Mouse (Mus musculus) kidney, adult 18-20 months (tissue): ENCODE data around the gene Mbd6.
"Not testable (repeated sequence)": the region's sequence is repeated elsewhere in the genome, so short reads cannot be mapped to it uniquely, and the experiment has no call there.

ENCODE experiments used
- DNase-seq: peaks from one replicate; pipeline ENCODE4 v3.0.0; 2021

The Mbd6 gene

DNA sequence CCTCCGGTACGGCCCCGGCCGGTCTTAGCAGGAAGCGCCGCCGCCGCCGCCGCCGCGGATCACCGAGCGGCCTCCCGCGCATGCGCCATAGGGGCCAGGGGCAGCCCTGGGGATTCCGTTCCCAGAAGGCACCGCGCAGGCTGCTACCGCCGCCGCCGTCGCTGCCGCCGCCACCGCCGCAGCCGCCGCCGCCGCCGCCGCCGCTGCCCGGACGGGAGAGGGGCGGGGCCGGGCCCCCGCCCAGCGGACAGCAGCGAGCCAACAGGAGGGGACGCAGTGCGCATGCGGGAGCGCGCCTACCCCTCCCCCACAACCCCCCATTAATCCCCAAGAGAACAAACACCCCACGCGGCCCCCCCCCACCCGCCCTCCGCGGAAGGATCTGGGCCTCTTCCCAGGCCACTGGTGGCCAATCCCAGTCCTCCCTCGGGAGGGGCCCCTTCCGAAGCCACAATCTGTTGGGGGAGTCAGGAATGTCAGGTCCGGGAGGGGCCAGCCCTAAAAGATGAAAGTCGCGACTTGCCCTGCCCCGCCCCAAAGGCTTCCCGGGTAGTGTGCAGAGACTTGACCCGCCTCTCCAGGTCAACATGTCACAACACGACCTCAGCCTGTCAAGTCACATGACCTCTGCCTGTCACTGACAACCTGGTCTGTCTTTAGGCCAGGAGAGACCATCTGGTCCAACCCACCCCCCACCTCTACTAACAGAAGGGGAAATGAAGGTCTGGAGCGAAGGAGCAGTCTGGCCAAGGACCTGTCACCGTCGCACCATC, at the start of gene Mbd6:
Mbd6 (minus strand) TSS at position 219 of the 773 bp plus-strand sequence.
- peak; percentile 89 for DNase-seq

DNA sequence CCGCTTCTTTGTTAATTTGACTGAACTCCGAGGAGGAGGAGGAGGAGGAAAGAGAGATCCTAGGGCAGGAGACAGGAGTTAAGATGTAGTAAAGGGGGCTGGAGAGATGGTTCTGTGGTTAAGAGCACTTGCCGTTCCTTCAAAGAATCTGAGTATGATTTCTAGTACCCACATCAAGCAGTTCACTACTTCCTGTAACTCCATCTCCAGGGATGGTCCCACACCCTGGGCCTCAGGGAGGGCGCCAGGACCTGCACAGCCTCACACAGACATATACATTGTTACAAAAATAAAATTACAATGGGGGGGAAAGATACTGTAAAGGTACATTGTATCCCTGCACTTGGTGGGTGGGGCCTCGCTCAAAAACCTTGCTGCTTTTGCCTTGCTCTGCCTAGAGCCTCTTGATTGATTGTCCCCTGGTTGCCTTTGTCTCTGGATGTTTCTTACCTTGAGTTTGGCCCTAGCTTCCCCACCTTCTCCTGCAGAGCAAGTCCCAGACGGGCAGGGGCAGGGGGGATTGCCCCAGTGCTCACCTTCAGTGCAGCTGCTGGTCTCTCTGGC, 48.8 kb upstream of the Mbd6 start:
- no peak for DNase-seq

DNA sequence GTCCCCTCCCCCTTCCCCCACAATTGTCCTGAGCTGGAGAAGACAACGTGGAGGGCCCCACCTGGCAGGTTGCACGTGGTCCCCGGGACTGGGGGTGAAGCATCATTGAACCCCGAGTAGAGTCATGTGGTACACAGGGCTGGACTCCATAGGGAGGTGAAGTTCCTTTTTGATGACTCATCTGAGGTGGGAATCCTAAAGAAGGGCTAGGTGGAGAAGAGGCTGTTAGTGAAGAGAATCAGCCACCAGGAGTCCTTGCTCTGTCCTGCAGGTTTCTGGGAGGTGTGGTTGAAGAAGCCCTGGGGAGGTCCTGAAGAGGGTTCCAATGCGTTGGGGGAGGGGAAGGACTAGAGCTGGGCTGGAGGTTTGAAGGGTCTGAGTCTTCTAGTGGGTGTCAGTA, 48.1 kb upstream of the Mbd6 start:
- DNase-seq: no peak

DNA sequence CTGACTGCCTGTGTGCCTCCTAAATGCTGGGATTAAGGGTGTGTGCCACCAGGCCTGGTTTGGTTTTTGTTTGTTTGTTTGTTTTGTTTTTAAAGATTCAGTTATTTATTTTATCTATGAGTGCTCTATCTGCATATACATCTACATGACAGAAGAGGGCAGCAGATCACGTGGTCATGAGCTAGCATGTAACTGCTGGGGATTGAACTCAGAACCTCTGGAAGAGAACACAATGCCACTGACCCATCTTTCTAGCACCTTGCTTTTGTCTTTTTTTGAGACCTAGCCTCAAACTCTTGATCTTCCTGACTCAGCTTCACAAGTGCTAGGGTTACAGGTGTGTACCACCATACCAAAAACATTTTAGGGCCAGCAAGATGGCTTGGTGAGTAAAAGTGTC, 46.5 kb upstream of the Mbd6 start:
- DNase-seq: no peak

DNA sequence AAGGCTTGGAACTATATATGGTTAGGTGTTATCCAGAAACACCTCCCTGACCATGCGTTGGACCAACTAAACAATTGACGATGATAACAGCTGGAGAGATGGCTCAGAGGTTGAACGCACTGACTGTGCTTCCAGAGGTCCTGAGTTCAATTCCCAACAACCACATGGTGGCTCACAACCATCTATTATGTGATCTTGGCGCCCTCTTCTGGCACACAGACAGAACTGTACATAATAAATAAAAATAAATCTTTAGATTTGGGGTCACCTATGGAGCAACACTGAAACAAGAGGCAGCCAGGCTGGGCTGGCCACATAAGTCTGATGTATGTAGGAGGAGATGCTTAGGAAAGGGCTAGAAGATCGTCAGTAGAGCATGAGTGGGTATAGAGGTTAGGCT, 44.3 kb upstream of the Mbd6 start:
- DNase-seq: no peak

DNA sequence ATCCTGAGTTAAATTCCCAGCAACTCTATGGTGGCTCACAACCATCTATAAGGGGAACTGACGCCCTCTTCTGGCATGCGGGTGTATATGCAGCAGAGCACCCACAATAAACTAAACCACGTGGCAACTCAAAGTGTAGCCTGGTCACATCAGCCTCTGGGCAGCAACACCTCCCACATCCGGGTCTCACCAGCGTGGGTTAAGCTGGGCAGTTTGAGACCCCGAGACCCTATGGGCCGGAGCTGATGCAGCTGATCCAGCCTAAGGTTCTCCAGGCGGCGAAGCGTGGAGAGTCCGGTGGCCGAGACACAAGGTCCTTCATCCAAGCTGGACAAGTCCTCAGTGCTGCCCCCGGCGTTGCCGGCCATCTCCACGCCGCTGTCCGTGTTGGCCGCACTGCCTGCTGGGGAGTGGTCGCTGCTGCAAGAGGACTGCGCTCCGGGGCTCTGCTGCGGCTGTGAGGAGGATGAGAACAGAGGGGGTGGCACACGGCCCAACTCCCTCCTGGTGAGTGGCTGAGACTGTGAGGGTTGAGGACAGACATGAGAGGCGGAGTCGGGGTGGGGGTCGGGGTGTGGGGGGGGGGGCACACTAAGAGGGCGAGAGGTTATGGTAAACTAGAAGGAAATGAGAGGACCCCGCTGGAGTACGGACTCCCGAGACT, 43.5 kb upstream of the Mbd6 start:
- DNase-seq: no peak

DNA sequence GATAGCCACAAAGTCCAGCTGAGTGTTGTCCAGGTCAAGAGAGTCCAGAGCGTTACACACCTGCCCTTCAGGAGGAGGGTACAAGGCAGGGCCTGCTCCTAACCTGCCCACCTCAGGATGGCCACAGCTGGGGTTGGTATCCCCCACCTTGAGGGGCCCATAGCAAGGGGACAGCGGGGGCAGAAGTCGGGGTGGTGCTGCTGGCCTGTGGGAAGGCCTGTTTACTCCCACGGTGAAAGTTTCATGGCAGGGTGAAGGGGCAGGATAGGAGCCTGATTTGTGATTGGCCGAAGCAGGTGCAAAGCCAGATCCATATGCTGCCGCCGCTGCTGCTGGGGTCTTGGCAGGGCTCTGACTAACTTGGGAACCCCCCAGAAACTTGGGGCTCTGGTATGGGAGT, 41.4 kb upstream of the Mbd6 start:
- no peak for DNase-seq

DNA sequence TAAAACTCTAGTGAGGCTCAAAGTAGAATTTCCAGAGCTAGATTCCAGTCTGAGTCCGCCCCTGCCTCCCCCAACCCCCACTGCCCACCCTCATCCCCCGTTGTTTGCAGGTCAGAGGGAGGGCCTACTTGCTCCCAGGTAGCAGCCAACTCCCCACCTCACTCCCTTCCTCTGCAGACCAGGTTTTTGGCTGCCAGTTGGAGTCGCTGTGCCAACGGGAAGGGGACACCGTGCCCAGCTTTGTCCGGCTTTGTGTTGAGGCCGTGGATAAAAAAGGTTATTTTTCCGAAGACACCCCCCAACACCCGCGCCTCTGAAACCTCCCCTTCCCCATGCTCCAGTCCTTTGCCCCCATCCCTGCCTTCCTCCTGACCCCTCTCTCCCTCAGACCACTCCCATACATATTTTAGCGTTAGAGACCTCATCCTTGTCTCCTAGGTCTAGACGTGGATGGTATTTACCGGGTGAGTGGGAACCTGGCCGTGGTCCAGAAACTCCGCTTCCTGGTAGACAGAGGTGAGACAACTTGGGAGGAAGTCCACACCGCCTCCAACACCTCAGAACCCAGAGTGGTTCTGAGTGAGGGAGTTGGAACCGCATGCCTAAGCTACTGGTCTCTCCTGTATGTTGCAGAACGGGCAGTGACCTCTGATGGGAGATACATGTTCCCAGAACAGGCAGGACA, 38.8 kb upstream of the Mbd6 start:
- DNase-seq: no peak

DNA sequence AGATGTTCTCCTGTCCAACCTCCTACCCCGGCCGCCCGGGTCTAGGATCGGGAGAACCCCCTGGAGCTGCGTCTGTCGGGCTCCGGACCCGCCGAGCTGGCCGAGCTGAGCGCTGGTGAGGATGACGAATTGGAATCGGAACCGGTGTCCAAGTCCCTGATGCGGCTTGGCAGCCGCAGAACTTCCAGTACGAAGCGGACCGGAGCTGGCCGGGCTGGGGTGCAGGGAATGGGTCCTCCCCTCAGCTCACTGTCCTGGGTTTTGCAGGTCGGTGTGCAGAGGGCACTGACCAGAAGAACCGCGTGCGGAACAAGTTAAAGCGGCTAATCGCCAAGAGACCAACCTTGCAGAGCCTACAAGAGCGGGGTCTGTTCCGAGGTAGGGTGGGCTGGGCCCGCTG, 38.0 kb upstream of the Mbd6 start:
- DNase-seq: peak; percentile 36

DNA sequence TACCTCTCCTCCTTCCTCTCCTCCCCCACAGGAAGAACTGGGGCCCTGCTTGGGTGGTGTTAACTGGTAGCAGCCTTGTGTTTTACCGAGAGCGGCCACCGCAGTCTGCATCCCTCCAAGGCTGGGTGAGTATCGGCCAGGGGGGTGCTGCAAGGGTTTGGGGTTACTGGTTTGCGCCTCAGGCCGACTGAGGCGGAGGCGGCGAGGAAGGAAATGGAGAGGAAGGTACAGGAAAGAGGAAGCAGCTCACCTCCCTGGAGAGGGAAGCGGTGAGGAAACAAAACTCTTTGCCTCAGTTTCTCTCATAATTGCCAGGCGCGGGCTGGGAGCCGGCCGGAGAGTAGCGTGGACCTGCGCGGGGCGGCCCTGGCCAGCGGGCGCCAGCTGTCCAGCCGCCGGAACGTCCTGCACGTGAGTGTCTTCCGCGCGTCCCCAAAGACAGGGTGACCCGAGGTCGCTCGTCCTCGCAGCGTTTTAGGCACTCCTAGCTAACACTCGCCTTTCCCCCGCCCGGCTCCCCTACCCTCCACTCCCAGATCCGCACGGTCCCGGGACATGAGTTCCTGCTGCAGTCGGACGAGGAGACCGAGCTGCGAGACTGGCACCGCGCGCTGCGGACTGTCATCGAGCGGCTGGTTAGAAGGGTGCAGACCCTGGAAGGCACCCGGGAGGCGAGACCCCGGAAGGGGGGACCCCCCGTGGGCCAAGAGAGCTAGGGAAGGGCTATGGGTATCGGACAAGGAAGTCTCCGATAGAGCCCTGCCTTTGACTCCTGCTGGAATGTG, 37.4 kb upstream of the Mbd6 start:
- peak; percentile 45 for DNase-seq

DNA sequence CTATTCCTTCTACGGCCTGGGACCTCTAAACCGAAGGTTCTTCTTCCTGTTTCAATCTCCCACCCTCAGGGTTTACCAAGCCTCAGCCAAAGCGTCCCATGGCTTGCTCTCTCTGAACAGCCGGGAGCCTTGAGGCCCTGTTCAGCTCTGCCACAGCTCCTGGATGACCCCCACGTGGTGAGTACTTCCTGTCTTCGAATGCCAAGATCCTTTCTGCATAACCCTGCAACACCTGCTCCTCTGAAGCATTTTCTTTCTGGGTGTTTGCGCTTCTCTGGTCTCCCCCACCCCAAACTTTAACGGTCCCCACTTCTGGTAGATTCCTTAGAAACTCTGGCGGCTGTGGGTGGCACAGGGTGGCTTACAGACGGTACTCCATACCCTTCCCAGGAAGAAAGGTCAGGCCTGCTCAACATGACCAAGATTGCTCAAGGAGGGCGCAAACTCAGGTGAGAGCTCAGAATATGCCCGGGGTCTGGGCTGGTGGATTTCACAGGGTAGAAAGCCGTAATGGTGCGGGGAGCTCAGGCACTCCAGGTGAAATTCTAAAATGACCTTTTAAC, 36.7 kb upstream of the Mbd6 start:
- DNase-seq: no peak

DNA sequence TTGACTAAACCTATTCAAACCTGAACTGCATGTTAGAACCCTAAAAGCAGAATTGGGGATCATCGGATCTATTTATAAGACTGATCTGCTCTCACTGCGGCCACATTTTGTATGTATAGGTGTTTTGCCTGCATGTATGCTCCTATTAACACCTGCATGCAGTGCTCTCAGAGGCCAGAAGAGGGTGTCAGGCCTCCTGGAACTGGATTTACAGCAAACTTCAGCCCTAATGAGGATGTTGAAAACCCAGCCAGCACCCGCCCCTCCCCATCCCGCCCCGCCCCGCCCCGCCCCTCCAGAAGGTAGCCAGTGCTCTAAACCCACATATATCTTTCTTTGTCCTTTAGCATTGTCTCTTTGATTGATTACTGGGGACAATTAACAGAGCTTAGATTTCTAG, 35.7 kb upstream of the Mbd6 start:
- DNase-seq: peak; percentile 61

DNA sequence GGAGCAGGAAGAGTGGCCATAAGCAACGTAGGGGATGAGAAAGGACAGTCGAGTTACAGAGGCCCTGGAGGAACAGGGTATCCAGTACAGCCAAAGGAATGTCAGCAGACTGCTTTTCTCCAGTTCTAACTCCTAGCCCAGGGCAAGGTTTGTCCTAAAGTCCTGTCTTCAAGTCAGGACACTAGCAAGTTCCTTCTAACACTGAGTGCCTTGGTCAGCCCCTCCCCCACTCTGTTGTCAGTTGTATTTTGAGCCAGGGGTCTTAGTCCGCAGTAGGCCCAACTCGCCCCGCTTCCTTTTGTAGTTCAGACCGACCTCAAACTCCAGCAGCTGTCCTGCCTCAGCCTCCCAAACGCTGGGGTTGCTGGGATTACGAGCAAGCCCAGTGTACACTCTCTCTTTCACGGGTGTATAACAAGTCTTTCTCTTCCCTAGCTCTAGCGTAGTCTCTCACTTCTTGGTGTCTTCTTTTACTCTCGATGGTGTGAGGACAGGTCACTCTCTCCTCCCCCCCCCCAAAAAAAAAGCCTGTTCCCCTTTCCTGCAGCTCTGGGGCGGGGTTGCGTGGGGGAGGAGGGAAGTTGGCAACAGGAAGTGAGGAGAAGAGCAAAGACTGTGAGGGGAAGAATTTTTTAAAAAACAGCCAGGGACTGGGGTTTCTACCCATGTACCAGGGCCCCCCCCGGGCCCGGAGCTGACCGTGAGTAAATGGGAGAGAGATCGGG, 34.5 kb upstream of the Mbd6 start:
- DNase-seq: no peak

DNA sequence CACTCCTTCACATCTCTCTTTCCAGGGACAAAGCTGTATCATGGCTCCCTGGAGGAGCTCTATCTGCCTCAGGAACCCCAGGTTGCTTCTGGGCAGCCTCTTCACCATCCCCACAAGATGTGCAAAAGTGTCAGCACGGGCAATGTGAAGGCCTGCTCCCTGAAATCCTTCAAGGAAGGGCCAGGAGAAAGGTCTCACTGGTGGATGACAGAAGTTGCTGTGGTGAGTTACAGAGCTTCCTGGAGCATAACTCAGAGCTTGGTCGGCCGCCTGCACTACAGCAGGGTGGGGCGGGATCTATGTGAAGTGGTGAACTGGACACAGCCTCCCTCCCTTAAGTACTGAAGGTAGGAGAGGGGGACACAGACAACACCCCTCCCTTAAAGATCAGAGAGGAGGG, 33.9 kb upstream of the Mbd6 start:
- DNase-seq: no peak

DNA sequence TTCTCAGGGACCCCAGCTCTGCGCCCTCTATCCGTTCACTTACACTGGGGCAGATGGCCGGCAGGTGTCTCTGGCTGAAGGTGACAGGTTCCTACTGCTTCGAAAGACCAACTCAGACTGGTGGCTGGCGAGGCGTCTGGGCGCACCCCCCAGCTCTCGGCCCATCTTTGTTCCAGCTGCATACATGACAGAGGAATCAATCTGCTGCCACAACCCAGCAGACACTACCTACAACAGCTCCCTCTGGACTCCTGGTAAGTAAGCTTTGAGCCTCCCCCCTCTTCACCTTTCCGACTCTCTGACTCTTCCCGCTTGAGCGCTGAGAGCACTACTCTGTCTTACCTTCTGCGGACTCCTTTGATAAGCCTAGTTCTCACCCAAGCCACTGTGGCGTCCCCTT, 33.4 kb upstream of the Mbd6 start:
- no peak for DNase-seq

DNA sequence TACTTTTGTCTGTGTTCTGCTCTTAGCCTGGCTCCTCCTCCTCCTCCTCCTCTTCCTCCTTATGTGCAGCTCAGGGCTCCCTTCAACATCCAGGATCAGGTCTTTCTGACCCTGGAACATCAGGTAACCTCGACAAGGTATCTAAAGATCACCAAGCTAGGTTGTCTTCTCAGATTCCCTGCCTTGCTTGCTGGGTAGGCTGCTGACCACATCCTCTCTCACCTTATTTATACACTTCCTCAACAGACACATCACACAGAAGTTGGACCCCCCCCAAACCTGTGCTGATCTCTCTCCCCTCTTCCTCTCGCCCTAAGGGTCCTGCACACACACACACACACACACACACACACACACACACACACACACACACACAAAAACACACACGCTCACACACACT, 32.8 kb upstream of the Mbd6 start, which contains the start of gene Arhgap9:
Arhgap9 (plus strand) TSS at position 344 of the 400 bp plus-strand sequence.
- no peak for DNase-seq

DNA sequence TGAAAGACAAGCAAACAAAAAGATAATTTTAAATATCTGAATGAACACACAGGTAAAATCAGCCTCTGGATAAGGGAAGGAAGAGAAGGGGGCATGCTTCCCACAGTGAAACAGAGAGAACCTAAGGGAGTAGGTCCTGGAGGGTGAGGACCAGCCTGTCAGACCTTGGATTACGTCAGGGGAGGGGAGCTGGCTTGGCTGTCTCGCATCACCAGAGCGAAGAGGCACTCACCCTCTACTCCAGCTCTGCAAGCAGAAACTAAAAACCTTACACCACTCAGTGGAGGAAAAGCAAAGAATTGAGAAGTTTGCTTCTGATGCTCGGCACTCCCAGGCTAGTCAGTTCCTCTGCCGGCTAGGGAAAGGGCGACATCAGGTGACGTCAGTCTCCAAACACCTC, 31.2 kb upstream of the Mbd6 start:
- no peak for DNase-seq

DNA sequence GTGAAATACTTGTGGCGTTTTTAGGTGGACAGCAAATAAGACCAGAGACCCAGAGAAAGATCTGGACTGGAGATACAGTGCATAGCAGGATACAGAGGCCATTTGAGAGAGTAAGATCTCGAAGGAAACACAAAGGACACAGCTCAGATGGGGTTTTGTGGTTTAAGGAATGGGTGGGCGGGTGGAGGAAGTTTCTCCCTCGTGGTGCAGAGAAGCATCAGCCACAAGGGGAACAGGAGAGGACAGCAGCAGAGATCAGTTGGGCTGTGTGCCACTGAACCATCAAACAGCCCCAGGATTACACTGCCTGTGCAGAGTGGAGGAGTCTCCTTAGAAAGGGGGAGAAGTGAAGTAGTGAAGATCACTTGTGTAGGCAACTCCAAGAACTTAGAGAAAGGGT, 29.2 kb upstream of the Mbd6 start:
- no peak for DNase-seq

DNA sequence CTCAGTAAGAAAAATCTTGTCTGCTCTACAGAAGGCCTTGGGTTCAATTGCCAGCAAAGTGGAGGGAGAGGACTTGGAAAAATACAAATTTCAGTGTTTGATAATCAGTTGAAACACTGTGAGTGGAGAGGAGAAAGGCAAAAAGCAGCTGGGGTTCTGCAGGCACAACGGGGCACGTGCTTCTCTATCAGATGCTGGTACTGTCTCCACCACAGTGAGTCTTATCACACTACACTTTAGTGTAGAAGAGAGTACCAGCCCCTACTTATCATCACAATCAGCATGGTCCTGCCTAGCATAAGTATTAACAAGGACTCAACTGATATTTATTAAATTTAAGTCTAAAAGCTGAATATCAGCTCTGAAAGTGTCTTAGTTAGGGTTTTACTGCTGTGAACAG, 28.5 kb upstream of the Mbd6 start:
- DNase-seq: no peak

DNA sequence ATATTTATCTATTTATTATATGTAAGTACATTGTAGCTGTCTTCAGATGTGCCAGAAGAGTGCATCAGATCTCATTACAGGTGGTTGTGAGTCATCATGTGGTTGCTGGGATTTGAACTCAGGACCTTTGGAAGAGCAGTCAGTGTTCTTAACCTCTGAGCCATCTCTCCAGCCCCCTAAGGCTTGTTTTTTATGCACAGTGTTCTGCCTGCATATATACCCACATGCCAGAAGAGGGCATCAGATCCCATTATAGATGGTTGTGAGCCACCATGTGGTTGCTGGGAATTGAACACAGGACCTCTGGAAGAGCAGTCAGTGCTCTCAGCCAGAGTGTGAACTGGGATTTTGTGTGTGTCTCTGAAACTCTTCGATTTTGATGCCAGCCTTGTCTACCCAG, 26.1 kb upstream of the Mbd6 start:
- not testable (repeated sequence) for DNase-seq

DNA sequence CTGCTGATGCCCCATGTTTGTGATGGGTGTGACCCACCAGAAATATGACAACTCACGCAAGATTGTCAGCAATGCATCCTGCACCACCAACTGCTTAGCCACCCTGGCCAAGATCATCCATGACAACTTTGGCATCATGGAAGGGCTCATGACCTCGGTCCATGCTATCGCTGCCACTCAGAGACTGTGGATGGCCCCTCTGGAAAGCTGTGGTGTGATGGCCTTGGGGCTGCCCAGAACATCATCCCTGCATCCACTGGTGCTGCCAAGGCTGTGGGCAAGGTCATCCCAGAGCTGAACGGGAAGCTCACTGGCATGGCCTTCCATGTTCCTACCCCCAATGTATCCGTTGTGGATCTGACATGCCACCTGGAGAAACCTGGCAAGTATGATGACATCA, 24.7 kb upstream of the Mbd6 start:
- DNase-seq: not testable (repeated sequence)

DNA sequence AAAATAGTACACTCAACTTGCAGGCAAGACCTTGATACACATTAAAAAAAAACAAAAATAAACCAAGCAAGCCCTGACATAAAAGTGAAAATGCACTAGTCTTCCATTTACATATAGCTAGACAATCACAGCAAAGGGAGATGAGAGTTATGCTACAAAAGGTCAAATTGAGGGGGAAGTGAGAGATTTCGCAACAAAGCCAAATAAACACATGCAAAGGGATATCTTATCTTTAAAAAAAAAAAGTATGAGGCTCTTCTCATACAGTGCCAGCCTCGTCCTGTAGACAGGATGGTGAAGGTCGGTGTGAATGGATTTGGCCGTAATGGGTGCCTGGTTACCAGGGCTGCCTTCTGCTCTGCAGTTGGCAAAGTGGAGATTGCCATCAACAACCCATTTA, 24.0 kb upstream of the Mbd6 start:
- DNase-seq: no peak
